Mouse (Mus musculus): ENCODE measurements around the gene Xlr5c. TPM values are rescaled to one million over a fixed set of nuclear protein-coding genes. Genes with fewer than 3 reads are reported as not detected.
"Not testable (repeated sequence)": the region's sequence is repeated elsewhere in the genome, so short reads cannot be mapped to it uniquely, and the experiment has no call there.

Gene Xlr5c
- total RNA-seq (2021): not detected
- long read RNA-seq, experiment 1: 0 reads
- long read RNA-seq, experiment 2: 0 reads

DNA sequence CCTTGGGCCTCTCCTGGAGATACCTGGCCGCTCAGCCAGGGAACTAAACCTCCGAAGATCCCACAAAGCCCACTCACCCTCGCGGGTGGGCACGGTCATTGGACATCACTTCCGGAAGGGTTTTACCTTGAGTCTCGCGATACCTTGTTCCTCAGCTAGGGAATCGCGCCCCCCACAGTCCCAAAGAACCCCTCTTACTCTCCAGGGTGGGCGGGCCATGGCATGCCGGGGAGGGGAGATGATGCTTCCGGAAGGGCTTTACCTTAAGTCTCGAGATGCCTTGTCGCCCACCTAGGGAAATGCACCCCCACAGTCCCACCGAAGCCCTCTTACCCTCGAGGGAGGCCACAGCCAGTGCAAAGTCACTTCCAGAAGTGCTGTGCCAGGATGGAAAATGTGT lies at the start of gene Xlr5c, which contains the start of gene Xlr5a:
Gene Xlr5c, minus strand, starts transcription at position 101 of the 400 bp plus-strand sequence.
Gene Xlr5a, minus strand, starts transcription at position 101 of the 400 bp plus-strand sequence.
- DNase-seq (ENCODE audit: low spot score in 2 of 2); intact Hi-C loops (cut with DNase I): not testable (repeated sequence)

DNA sequence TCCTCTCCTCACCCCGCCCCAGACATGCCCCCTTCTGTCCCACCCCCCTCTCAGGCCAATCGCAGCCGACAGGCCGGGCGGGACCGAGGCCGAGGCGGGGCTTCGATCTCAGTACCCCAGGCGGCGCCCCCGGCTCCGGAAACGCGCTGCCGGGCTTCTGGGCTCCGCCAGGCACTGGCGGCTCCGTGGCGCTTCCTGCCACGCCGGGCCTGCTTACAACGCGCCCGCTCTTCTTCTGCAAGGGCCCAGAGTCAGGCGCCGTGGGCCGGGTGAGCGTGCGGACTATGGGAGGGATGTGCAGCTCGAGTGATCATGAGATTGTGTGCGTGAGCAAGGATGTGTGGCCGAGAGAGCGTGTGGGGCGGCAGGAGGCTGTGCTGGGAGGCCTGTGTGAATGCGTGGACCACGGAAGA lies 49.7 kb upstream of the Xlr5c start, which contains the start of gene Zfp275:
Gene Zfp275, plus strand, starts transcription at position 139 of the 413 bp plus-strand sequence.
- peak; percentile 43 to 66 for DNase-seq (ENCODE audit: low spot score in 2 of 2)
- intact Hi-C loops (cut with DNase I): loop anchor here (2.0 to 10.0 kb wide), 2 partner anchors 114 to 152 kb away; partner anchors contain the start of gene F8a

DNA sequence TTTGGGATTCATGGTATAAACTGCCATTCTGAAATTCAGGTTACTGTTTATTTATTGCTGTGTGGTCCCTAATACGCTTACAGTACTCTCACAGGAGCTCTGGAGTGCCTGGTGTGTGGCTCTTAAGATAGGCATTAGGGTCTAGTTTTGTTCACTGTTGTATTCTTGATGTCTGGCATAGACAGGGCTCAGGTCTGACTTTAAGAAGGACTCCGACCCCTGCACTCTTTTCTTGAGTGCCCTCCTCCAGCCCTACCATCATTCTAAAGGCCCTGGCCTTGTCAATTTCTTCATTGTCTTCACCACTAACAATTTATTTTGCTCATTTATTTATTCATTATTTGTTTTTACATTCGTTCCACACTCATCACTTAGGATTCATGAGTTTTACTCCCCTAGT lies 49.3 kb upstream of the Xlr5c start:
- DNase-seq (ENCODE audit: low spot score in 2 of 2): no peak
- intact Hi-C loops (cut with DNase I): loop anchor here (2.0 to 10.0 kb wide), 2 partner anchors 113 to 153 kb away; partner anchors contain the start of gene F8a

DNA sequence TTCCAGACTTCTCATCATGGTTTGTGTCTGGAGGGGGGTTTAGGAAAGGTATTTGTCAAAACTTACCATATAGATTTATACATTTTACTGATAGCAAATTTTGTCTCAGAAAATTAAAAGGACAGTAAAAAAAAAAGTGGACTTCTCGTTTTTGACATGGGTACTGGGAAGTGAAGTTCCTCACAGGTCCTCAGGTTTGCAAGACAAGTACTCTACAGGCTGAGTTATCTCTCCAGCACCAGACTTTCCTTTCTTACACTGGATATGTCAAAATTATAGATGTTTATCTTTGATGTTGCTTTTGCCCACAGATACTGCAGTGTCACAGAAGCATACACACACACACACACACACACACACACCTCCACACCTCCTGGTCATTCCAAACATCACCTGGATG lies 48.7 kb upstream of the Xlr5c start:
- intact Hi-C loops (cut with DNase I): loop anchor here (10.0 kb wide), 1 partner anchor 153 kb away; no protein-coding TSS in a partner anchor
- DNase-seq (ENCODE audit: low spot score in 2 of 2): no peak

DNA sequence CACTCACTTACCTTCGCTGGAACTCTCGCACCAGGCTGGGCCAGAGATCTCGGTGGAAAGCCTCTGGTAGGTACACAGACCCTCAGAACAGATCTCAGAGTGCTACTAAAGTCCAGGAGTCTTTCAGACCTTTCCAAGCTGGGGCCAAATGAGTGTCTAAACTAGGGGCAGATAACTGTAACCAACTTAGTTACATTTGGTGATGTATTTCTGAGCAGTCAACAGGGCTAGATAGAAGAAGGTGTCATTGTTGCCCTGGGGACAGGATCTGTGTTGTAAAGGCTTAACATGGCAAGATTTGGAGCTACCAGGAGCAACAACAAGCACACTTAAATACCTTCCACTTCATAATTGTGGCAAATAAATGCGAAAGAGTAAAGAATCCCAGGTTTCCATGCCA lies 44.0 kb upstream of the Xlr5c start, which contains the start of gene Gm45015:
Gene Gm45015, minus strand, starts transcription at position 101 of the 400 bp plus-strand sequence.
- intact Hi-C loops (cut with DNase I): no loop called here
- no peak for DNase-seq (ENCODE audit: low spot score in 2 of 2)

DNA sequence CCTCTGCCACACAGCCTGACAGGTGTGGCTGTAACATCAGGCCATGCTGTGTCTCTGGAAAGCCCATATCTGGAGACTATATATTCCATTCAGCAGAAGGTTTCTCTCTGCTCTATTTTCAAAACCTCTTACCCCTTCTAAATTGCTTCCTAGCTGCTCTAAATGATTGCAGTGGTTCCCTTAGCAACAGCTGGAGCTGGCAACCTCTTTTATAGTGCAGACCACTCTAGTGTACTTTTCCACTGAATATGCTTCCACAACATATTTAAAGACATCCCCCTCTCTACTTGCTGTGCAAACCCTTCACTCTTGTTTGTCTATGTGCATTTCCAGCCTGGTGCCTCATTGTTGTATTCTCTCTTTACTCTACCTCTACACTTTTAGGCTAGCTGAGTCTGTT lies 40.8 kb upstream of the Xlr5c start:
- no peak for DNase-seq (ENCODE audit: low spot score in 2 of 2)
- intact Hi-C loops (cut with DNase I): no loop called here

DNA sequence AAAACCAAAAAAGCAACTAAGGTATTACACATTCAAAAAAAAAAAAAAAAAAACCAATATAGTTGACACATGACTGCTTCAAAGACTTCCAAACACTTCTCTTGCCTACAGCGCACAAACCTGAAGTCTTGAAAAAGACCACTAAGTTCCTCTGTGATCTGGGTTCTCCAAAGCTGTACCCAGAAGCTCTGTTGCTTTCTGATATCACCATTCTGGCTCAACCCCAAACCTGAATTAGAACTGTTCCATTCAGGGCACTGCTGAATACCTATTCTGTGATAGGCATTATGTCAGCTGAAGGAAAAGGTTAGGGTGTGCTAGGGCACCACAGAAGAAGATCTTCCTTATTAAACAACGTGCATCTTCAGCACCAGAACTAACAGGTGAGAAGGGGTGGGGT lies 34.4 kb upstream of the Xlr5c start:
- intact Hi-C loops (cut with DNase I): no loop called here
- no peak for DNase-seq (ENCODE audit: low spot score in 2 of 2)

DNA sequence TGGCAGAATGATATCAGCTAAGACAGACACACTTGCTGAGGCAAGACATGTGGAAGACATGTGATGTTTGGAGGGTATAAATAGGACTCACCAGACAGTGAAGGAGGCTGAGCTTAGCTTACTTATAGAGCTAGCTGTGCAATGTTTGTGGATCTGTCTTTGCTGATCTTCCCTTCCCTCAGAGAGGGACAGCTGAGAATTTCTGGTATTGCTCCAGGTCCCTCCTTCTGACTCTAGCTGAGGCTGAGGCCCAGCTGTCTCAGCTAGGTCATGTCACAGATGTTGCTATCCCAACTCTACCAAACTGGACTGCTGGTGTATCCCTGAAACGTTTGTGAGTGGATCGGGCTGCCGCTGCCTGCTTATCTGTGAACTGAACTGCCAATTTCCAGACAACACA lies 28.3 kb upstream of the Xlr5c start:
- no peak for DNase-seq (ENCODE audit: low spot score in 2 of 2)
- intact Hi-C loops (cut with DNase I): no loop called here

DNA sequence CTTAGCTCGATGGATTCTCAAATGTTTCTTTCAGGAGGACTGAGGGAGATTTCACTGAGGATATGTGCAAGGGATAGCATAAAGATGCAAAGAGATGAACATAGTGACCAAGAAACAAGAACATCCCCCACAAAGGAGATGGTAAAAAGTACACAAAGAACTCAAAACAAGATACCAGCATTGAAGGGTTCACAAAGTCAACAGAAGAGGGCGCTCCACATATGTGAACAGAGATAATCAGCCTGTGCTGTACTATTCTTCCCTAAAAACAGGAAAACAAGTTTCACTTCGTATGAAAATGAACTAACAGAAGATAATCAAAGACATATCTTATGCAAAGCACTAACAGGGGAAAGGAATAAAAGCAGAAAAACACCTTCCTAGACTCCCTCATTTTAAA lies 19.7 kb upstream of the Xlr5c start:
- intact Hi-C loops (cut with DNase I): loop anchor here (5.0 kb wide), 1 partner anchor 180 kb away; no protein-coding TSS in a partner anchor
- DNase-seq (ENCODE audit: low spot score in 2 of 2): peak; percentile 39 to 42

DNA sequence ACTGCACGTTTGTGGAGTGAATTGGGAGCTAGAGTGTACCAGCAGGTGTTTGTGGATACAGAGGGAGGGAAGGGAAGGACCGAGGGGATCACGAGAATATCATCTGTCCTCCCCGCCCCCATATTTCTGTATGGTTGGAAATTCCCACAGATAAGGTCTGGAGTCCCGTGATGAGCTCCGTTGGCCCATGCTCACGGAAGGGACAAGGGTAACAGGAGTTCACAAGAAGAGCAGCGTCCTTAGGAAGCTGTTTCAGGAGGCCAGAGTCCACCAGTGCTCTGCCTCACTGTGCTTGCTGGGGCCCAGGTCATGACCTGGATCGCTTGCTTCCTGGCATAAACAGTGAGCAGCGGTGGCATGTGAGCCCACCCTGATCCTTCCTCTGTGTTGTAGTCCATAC lies 3.0 kb upstream of the Xlr5c start:
- DNase-seq (ENCODE audit: low spot score in 2 of 2); intact Hi-C loops (cut with DNase I): not testable (repeated sequence)

DNA sequence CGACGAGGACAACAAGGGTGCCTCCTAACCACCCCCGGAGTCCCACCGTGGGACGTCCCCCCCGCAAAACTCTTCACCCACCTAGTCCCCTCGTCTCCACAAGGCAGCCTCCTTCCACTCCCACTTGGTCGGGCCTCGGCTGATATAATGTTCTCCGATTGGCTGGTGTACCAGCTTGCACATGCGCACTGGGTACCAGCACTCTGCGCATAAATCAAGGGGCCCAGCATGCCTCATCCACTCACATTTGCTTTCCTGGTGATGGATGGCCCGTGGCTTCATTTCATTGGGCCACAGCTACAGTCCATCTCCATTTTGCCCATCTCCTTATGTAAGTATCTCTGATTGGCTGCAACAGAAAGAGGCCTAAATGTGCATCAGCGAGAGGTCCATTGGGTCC lies 27.5 kb downstream of the Xlr5c start, which contains the start of gene Xlr3c:
Gene Xlr3c, minus strand, starts transcription at position 121 of the 400 bp plus-strand sequence.
- intact Hi-C loops (cut with DNase I); DNase-seq (ENCODE audit: low spot score in 2 of 2): not testable (repeated sequence)

DNA sequence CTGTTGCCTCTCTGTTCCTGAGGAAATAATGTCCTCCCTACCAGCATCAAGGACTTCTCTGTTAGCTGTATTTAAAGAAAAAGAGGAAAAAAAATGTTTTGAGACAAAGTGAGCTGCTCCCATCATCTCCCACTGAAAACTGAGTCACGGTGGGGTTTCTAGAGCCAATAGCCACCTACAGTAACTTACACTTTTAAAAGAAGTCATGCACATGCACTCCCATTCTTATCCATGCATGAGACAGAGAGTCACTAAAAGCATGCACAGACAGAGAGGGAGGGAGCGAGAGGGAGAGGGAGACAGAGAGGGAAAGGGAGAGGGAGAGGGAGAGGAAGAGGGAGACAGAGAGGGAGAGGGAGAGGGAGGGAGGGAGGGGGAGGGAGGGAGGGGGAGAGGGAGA lies 30.3 kb downstream of the Xlr5c start:
- intact Hi-C loops (cut with DNase I); DNase-seq (ENCODE audit: low spot score in 2 of 2): not testable (repeated sequence)

DNA sequence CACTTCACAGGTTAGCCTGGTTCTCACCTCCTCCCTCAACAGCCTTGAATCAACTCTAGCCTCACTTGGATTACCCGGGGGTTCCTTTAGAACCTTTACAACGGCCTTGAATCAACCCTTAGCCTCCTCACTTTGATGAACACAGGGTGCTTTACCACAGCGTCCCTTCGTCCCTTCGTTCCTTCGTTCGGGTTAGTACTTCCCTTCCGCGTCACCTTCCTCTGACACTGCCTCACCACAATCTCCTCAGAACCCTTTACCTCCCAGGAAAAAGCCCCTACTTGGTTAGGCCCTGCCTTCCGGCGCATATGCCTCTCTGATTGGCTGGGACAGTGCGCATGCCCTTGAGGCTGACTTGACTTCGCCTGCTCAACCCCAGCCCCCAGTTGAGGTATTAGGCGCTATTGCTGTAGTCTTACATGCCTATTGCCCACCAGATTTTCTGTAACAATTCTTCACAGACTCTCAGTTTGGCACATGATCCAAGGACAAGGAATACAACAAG lies 49.9 kb downstream of the Xlr5c start, which contains the start of gene Xlr4c:
Gene Xlr4c, minus strand, starts transcription at position 310 of the 505 bp plus-strand sequence.
- DNase-seq (ENCODE audit: low spot score in 2 of 2); intact Hi-C loops (cut with DNase I): not testable (repeated sequence)

Other genes starting within 250 kb of the Xlr5c start
- 10 to 100 TPM; 18.1 to 19.6 TPM for gene Pnma3, start 228.2 kb downstream of the Xlr5c start, total RNA-seq (2021)
- gene Xlr4a, start 210.5 kb downstream of the Xlr5c start, total RNA-seq (2021): 1 to 10 TPM in 1 of 2 experiments, under 1 TPM in 1; 0.80 to 1.2 TPM
- gene Xlr3a, start 195.9 kb downstream of the Xlr5c start, total RNA-seq (2021): 1 to 10 TPM in 1 of 2 experiments, not detected in 1; 1.1 TPM
- gene Gm14685, start 175.9 kb downstream of the Xlr5c start, total RNA-seq (2021): 1 to 10 TPM; 1.8 to 1.9 TPM
- not detected for gene Xlr5b, start 144.2 kb downstream of the Xlr5c start, total RNA-seq (2021)
- 1 to 10 TPM in 1 of 2 experiments, under 1 TPM in 1; 0.93 to 1.1 TPM for gene DXBay18, start 143.5 kb downstream of the Xlr5c start, total RNA-seq (2021)
- not detected for gene Spin2d, start 116.0 kb downstream of the Xlr5c start, total RNA-seq (2021)
- gene Xlr3b, start 100.8 kb downstream of the Xlr5c start, total RNA-seq (2021): 10 to 100 TPM in 1 of 2 experiments, 1 to 10 TPM in 1; 4.3 to 11.2 TPM
- gene Xlr4b, start 78.6 kb downstream of the Xlr5c start, total RNA-seq (2021): 1 to 10 TPM in 1 of 2 experiments, not detected in 1; 1.5 TPM
- 10 to 100 TPM; 14.6 to 14.7 TPM for gene F8a, start 64.7 kb downstream of the Xlr5c start, total RNA-seq (2021)
- not detected for gene Xlr4c, start 49.8 kb downstream of the Xlr5c start, total RNA-seq (2021)
- not detected for gene Xlr3c, start 27.6 kb downstream of the Xlr5c start, total RNA-seq (2021)
- not detected for gene Xlr5a, start within 50 bp of the Xlr5c start, total RNA-seq (2021)
- not detected for gene Gm45015, start 43.9 kb upstream of the Xlr5c start, total RNA-seq (2021)
- 10 to 100 TPM; 16.2 to 17.9 TPM for gene Zfp275, start 49.6 kb upstream of the Xlr5c start, total RNA-seq (2021)
- under 1 TPM; 0.15 TPM for gene Gm18336, start 105.8 kb upstream of the Xlr5c start, total RNA-seq (2021)
- gene Zfp92, start 118.1 kb upstream of the Xlr5c start, total RNA-seq (2021): 1 to 10 TPM; 1.5 to 2.1 TPM
- not detected for gene Trex2, start 142.4 kb upstream of the Xlr5c start, total RNA-seq (2021)
- gene Haus7, start 166.1 kb upstream of the Xlr5c start, total RNA-seq (2021): 1 to 10 TPM; 8.6 TPM
- gene Bgn, start 190.6 kb upstream of the Xlr5c start, total RNA-seq (2021): 10 to 100 TPM; 27.0 to 29.0 TPM
- 10 to 100 TPM; 77.4 to 83.1 TPM for gene Atp2b3, start 210.1 kb upstream of the Xlr5c start, total RNA-seq (2021)